Mouse (Mus musculus) stomach, postnatal 0 days (tissue): Measurements from ENCODE around the gene Scube1.

Experiments used
- CTCF ChIP-seq: IDR thresholded peaks from 2 replicates; pipeline ENCODE4 v1.5.1; 2016; ENCODE audit warnings: antibody characterized with exemption, low read depth, mild to moderate bottlenecking, moderate library complexity
- EP300 ChIP-seq: optimal IDR thresholded peaks from 2 replicates; pipeline ENCODE3; 2016; ENCODE audit warnings: antibody characterized with exemption

DNA sequence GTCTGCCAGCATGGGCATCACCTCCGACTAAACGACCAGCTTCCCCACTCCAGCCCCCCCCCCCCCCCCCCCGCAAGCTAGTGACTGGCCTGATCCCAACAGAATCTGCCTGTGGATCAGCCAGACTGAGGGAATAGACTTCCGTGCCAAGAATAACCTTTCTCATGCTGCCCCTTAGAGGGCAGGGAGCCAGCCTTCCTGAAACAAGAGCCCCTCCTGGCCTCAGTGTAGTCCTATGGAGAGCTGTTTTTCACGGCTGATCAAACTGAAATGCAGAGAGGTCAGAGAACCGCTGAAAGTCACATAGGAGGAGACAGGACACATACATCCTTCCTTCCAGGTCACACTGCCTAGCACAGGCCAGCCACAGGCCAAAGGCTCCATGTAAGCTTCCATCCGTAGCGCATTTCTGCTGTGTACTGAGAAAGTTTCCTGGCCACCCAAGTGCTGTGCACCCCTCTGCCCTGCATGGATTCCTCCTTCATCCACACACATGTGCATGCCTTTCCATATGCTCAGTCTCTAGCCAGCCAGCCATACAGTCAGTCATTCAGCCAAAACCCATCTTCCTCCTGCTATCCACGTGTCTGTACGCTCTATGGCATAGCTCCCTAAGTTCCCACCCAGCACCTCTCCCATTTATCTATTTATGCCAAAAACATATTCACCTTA, 18.2 kb downstream of the Scube1 start:
- TF ChIP-seq CTCF: no peak
- TF ChIP-seq EP300: no peak
